Mouse (Mus musculus) heart, postnatal 0 days (tissue): ENCODE data around the gene 4930544D05Rik. TPM values are rescaled to one million over a fixed set of nuclear protein-coding genes. Genes with fewer than 3 reads are reported as not detected.

Experiments used
- ATAC-seq: fragments of 200-750 bp; cut with Nextera tagmentation; 2 replicates; pipeline ENCODE4 v1.8.0; 2017; ENCODE audit warnings: low read depth, moderate number of reproducible peaks, moderate library complexity; ENCODE audit not compliant: insufficient read depth
- DNase-seq: peaks from one replicate; pipeline ENCODE4 v3.0.0-alpha.2; 2016; ENCODE audit warnings: low spot score
- H3K27ac ChIP-seq: fragments of 300-500 bp; sonication (generic); 2 replicates; pipeline ENCODE4 v1.5.1; 2014; ENCODE audit warnings: low read depth, mild to moderate bottlenecking
- H3K27me3 ChIP-seq: fragments of 300-500 bp; sonication (generic); 2 replicates; pipeline ENCODE4 v1.6.1; 2014; ENCODE audit warnings: low read length, mixed read lengths; ENCODE audit not compliant: control insufficient read depth, insufficient read depth
- H3K36me3 ChIP-seq: fragments of 300-500 bp; sonication (generic); replicated peaks from 2 replicates; pipeline ENCODE4 v1.6.1; 2014; ENCODE audit warnings: low read length, mixed read lengths; ENCODE audit not compliant: control insufficient read depth, insufficient read depth
- H3K4me1 ChIP-seq: fragments of 300-500 bp; sonication (generic); 2 replicates; pipeline ENCODE4 v1.6.1; 2014; ENCODE audit warnings: antibody characterized with exemption; ENCODE audit not compliant: control insufficient read depth, insufficient read depth
- H3K4me2 ChIP-seq: fragments of 300-500 bp; sonication (generic); 2 replicates; pipeline ENCODE4 v1.6.1; 2014; ENCODE audit warnings: low read depth, mild to moderate bottlenecking, low read length, moderate library complexity
- H3K4me3 ChIP-seq: fragments of 300-500 bp; sonication (generic); 2 replicates; pipeline ENCODE4 v1.5.1; 2014; ENCODE audit warnings: low read depth, low read length
- H3K9ac ChIP-seq: fragments of 300-500 bp; sonication (generic); replicated peaks from 2 replicates; pipeline ENCODE4 v1.6.1; 2014; ENCODE audit warnings: low read depth, low read length, mixed read lengths
- H3K9me3 ChIP-seq: fragments of 300-500 bp; sonication (generic); replicated peaks from 2 replicates; pipeline ENCODE4 v1.6.1; 2016; ENCODE audit warnings: low read length; ENCODE audit not compliant: control insufficient read depth
- CTCF ChIP-seq: IDR thresholded peaks from 2 replicates; pipeline ENCODE4 v1.5.1; 2016; ENCODE audit warnings: antibody characterized with exemption, control low read depth, low read depth
- EP300 ChIP-seq: IDR thresholded peaks from 2 replicates; pipeline ENCODE4 v1.6.1; 2016; ENCODE audit warnings: antibody characterized with exemption, low read depth
- WGBS: fragments of 180-500 bp; shearing (Covaris S2); extraction: QIAGEN DNeasy Blood & Tissue Kit; methylation state at CpG from one replicate; pipeline ENCODE4 v1.1.7; 2014; 5-methylcytosine and 5-hydroxymethylcytosine counted together
- polyA plus RNA-seq: library from polyadenylated mRNA; unstranded; fragments of >200 nt; fragmentation: Nextera tagmentation; extraction: Ambion mirVana; gene quantifications from 2 replicates; pipeline ENCODE4 v1.2.1, GENCODE M21; 2015
- total RNA-seq: library from RNA; depleted of rRNA; stranded (reverse); fragments of >200 nt; gene quantifications from 2 replicates; pipeline ENCODE4 v1.2.3, GENCODE M21; 2014; ENCODE audit warnings: low replicate concordance

The 4930544D05Rik gene
- total and polyA plus RNA-seq, 2 experiments from 2014 or later: not detected

DNA sequence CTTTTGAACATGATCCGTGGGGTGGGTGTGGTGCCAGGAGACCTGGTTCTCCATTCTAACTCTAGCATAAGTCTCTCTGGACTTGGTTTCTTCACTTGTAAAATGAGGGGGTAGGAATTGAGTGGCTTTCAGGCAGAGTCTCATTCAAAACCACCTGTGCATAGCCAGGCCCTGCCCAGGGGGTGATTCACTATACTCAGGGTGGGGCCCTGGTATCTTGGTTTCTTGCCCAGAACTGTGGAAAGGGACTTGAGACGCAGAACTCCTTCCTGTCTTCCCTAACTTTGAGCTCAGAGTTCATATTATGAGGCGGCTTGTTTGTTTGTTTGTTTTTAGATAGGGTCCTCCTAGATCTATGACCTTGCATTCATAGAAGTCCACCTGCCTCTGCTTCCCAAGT lies 38.4 kb upstream of the 4930544D05Rik start:
- Histone ChIP-seq H3K4me2 (no peak overlapping the region), H3K36me3 (no peaks in the 10 kb centered on the region), H3K27ac (no peak overlapping the region), H3K4me3 (no peak overlapping the region), H3K27me3 (no peaks in the 10 kb centered on the region), H3K9me3 (no peaks in the 10 kb centered on the region), H3K9ac (no peak overlapping the region), H3K4me1 (peaks cover 11% of the 10 kb centered on the region)
- TF ChIP-seq CTCF: no peak
- TF ChIP-seq EP300: no peak
- DNase-seq (no peak), ATAC-seq (no peak)
- WGBS: 70% methylated on average over 3 of the region's 3 CpGs

DNA sequence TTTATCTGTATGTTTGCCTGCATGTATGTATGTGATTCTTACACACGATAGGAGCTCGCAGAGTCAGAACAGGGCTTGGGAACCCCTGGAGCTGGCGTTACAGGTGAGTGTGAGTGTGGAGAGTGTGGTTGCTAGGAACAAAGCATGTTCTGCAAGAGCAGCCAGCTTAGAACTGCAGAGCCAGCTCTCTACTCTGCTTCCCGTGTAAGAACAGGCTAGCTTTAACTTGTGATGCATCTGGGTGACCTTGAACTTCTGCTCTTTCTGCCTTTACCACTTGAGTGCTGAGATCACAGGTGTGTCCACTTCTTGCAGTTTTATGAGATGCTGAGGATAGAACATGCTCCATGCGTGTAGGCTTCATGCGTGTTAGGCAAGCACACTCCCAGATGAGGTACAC lies 36.7 kb upstream of the 4930544D05Rik start:
- 83% methylated on average over 6 of the region's 6 CpGs for WGBS
- H3K4me1 ChIP-seq: peaks cover 17% of the 10 kb centered on the region

DNA sequence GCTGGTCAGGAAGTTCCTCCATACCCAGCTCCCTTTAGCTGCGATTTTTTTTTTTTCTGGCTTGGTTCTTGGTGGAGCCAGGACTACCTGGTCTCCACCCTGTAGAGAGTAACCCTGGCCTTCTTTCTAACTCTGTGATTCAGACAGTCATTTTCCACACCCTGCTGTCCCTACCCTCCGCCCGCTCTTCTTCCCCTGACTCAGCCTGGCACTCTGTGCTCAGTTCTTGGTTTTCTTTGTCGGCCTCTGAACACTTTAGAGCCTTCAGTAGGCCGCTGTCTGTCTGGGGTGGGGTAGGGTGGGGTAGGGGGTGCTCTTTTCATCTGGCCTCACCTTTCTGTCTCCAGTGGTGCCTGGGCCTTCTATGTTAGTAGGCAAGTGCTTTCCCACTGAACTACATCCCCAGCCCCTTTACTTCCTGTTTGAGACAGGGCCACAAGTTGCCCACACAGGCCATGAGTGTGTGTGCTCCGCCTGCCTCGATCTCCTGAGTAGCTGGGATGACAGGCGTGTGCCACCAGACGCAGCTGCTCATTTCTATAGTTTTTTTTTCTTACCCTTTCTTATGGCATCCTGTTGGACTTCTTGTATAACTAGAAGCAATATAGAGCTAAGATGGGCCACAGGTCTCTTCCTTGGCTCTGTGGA lies 35.8 kb upstream of the 4930544D05Rik start:
- Histone ChIP-seq H3K4me1 (peaks cover 24% of the 10 kb centered on the region), H3K9ac (no peak overlapping the region), H3K4me3 (no peak overlapping the region), H3K9me3 (no peaks in the 10 kb centered on the region), H3K4me2 (no peak overlapping the region), H3K27me3 (no peaks in the 10 kb centered on the region), H3K27ac (no peak overlapping the region; the same call in 1 of the 2 replicates), H3K36me3 (no peaks in the 10 kb centered on the region)
- DNase-seq: no peak
- 79% methylated on average over 9 of the region's 9 CpGs for WGBS
- TF ChIP-seq CTCF (no peak), EP300 (no peak)
- no peak for ATAC-seq

More for the DNA sequence above, 36.7 kb upstream of the 4930544D05Rik start:
- H3K4me3 ChIP-seq: no peak overlapping the region
- H3K36me3 ChIP-seq: no peaks in the 10 kb centered on the region
- H3K27ac ChIP-seq: no peak overlapping the region
- H3K4me2 ChIP-seq: no peak overlapping the region
- no peaks in the 10 kb centered on the region for H3K9me3 ChIP-seq
- H3K9ac ChIP-seq: no peak overlapping the region
- ATAC-seq (no peak), DNase-seq (no peak)
- H3K27me3 ChIP-seq: no peaks in the 10 kb centered on the region
- TF ChIP-seq CTCF (no peak), EP300 (no peak)

DNA sequence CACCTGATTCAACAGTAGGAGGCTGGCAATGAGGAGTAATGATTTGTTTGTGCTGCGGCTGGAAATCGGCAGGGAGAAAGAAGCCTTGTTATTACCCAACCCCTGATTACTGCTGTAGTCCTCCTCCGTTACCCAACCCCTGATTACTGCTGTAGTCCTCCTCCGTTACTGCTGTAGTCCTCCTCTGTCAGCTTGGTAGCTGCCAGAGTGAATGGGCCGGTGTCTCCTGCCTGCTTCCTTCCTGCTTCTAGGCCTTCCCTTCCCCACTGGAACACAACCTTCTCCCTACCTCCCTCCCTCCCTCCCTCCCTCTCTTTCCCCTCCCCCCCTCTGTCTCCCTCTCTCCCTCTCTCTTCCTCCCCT lies 35.3 kb upstream of the 4930544D05Rik start:
- Histone ChIP-seq H3K27ac (no peak overlapping the region; the same call in 1 of the 2 replicates), H3K4me3 (no peak overlapping the region), H3K27me3 (no peaks in the 10 kb centered on the region), H3K4me2 (no peak overlapping the region), H3K36me3 (no peaks in the 10 kb centered on the region), H3K9ac (no peak overlapping the region), H3K4me1 (peaks cover 29% of the 10 kb centered on the region), H3K9me3 (no peaks in the 10 kb centered on the region)
- 65% methylated on average over 5 of the region's 5 CpGs for WGBS
- DNase-seq (no peak), ATAC-seq (no peak)
- TF ChIP-seq EP300 (no peak), CTCF (no peak)

DNA sequence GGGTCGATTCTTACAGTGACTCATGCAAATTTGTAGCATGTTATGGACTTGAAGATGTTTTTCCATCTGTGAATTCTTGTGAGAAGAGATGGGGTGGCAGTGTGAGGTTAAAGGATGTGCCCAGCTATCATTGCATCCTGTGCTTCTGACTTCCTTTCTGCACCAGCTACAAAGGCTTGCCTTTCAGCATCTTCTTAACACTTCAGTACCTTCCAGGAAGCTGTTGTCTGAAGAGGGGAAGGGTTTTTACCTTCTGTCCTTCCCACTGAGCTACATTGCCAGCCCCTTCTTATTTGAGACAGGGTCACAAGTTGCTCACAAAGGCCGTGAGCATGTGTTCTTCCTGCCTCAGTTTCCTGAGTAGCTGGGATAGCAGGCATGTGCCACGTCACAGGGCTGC lies 34.7 kb upstream of the 4930544D05Rik start:
- WGBS: 63% methylated on average over 3 of the region's 3 CpGs
- H3K9me3 ChIP-seq: no peaks in the 10 kb centered on the region
- no peaks in the 10 kb centered on the region for H3K36me3 ChIP-seq
- peaks cover 35% of the 10 kb centered on the region for H3K4me1 ChIP-seq
- no peaks in the 10 kb centered on the region for H3K27me3 ChIP-seq
- DNase-seq (no peak), ATAC-seq (no peak)
- no peak overlapping the region for H3K27ac ChIP-seq
- no peak overlapping the region for H3K9ac ChIP-seq
- no peak overlapping the region for H3K4me3 ChIP-seq
- TF ChIP-seq EP300 (no peak), CTCF (no peak)
- H3K4me2 ChIP-seq: no peak overlapping the region

DNA sequence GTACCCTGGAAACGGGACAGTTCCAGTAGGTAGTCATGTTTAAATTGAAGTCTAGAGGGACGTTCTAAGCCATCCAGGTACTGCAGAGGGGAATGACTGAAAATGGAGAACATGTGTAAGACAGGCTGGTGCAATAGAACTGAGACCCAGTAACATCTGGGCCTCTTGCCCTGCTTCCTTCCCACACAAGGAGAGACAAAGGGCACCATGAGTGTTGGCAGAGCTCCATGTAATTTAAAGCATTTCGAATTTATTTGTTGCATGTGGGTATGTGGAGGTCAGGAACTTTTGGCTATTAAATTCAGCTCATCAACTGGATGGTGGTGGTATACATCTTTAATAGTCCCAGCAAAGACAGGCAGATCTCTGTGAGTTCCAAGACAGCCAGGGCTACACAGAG lies 33.5 kb upstream of the 4930544D05Rik start:
- H3K4me3 ChIP-seq: no peak overlapping the region
- WGBS: 47% methylated on average over 3 of the region's 3 CpGs
- no peak for TF ChIP-seq EP300
- no peak for TF ChIP-seq CTCF
- no peak overlapping the region for H3K27ac ChIP-seq
- no peaks in the 10 kb centered on the region for H3K27me3 ChIP-seq
- DNase-seq: no peak
- H3K9me3 ChIP-seq: no peaks in the 10 kb centered on the region
- no peak overlapping the region for H3K4me2 ChIP-seq
- no peak overlapping the region for H3K9ac ChIP-seq
- ATAC-seq: no peak
- H3K4me1 ChIP-seq: peaks cover 36% of the 10 kb centered on the region
- H3K36me3 ChIP-seq: no peaks in the 10 kb centered on the region
